Comparison of ENCODE assay signal across 24 mouse cellular contexts in genomic region chr13:6484418-6484817, GRCm38 (mm10).
A peak's percentile ranks its signal among the peaks of the same experiment; 100 is the strongest.
DNase-seq lines count a peak whose midpoint lies in the region; ATAC-seq and TF ChIP-seq lines count a peak whose summit lies in the region.
"Had no signal": no experiment of that assay in that cellular context is flagged by ENCODE, and none has a peak within 500 bp of the region (broad histone marks: within the 10 kb centered on the region; RNA-seq: fewer than 3 reads in every experiment).

No protein-coding gene starts in this region.

- TF ChIP-seq CTCF in left cerebral cortex, adult 2 months (IDR thresholded peaks at IDR 0.05), result no peak; the same call in 1 of the 2 replicates
- TF ChIP-seq CTCF in cortical plate, adult 2 months (IDR thresholded peaks at IDR 0.05; ENCODE audit: extremely low read depth, insufficient read depth, low read length), result no peak

- H3K27me3 ChIP-seq in forebrain, embryonic 14.5 days (replicated peaks; ENCODE audit: control insufficient read depth, insufficient read depth, low read length), result no peaks in the 10 kb centered on the region
- H3K27me3 ChIP-seq in forebrain, embryonic 15.5 days, result no peaks in the 10 kb centered on the region
- H3K27me3 ChIP-seq: CH12.LX; embryonic facial prominence, embryonic 13.5 days; forebrain, embryonic 13.5 days; hindbrain, embryonic 12.5 days; hindbrain, embryonic 15.5 days; Patski had no signal

- H3K4me2 ChIP-seq in forebrain, embryonic 14.5 days (ENCODE audit: low read length), result no peak overlapping the region
- no peak overlapping the region for H3K4me2 ChIP-seq in forebrain, embryonic 15.5 days (replicated peaks)
- H3K4me2 ChIP-seq: embryonic facial prominence, embryonic 13.5 days; forebrain, embryonic 13.5 days; heart, embryonic 11.5 days; hindbrain, embryonic 12.5 days; hindbrain, embryonic 15.5 days had no signal

- no peak for ATAC-seq in forebrain, embryonic 14.5 days
- no peak for ATAC-seq in forebrain, embryonic 15.5 days (replicated peaks)
- no peak for ATAC-seq in megakaryocyte, adult 5-6 weeks (ENCODE audit: poor library complexity, severe bottlenecking)
- ATAC-seq: forebrain, embryonic 13.5 days; intestine, postnatal 0 days; Patski had no signal

- H3K27ac ChIP-seq in forebrain, embryonic 14.5 days (ENCODE audit: low read depth, low read length), result no peak overlapping the region
- H3K27ac ChIP-seq in forebrain, embryonic 15.5 days (replicated peaks), result no peak overlapping the region
- H3K27ac ChIP-seq in left cerebral cortex, adult 2 months, result peak overlapping the region; percentile 74; the same call in 1 of the 2 replicates
- peak overlapping the region; percentile 21; the same call in 1 of the 2 replicates for H3K27ac ChIP-seq in cortical plate, adult 2 months (ENCODE audit: insufficient read depth, low read length)
- H3K27ac ChIP-seq: embryonic facial prominence, embryonic 13.5 days; forebrain, embryonic 10.5 days; forebrain, embryonic 13.5 days; hindbrain, embryonic 12.5 days; hindbrain, embryonic 15.5 days had no signal

- H3K4me1 ChIP-seq in forebrain, embryonic 14.5 days (ENCODE audit: control insufficient read depth, insufficient read depth, low read length), result no peaks in the 10 kb centered on the region
- no peaks in the 10 kb centered on the region for H3K4me1 ChIP-seq in forebrain, embryonic 15.5 days
- no peaks in the 10 kb centered on the region; the same call in 1 of the 2 replicates for H3K4me1 ChIP-seq in cortical plate, adult 2 months (ENCODE audit: control insufficient read depth, insufficient read depth, low read length)
- H3K4me1 ChIP-seq: forebrain, embryonic 10.5 days; forebrain, embryonic 13.5 days; hindbrain, embryonic 12.5 days; hindbrain, embryonic 15.5 days had no signal

- H3K36me3 ChIP-seq in forebrain, embryonic 14.5 days (ENCODE audit: control insufficient read depth, insufficient read depth, low read length), result no peaks in the 10 kb centered on the region
- no peaks in the 10 kb centered on the region for H3K36me3 ChIP-seq in forebrain, embryonic 15.5 days
- H3K36me3 ChIP-seq: embryonic facial prominence, embryonic 13.5 days; forebrain, embryonic 10.5 days; G1E; hindbrain, embryonic 12.5 days; hindbrain, embryonic 15.5 days had no signal

- no peak for TF ChIP-seq POLR2A in cortical plate, adult 2 months (IDR thresholded peaks at IDR 0.05; ENCODE audit: extremely low read depth, insufficient read depth, low read length)

- H3K9ac ChIP-seq in forebrain, embryonic 14.5 days (ENCODE audit: low read length), result no peak overlapping the region
- H3K9ac ChIP-seq in forebrain, embryonic 15.5 days (replicated peaks), result no peak overlapping the region
- H3K9ac ChIP-seq: embryonic facial prominence, embryonic 13.5 days; forebrain, embryonic 13.5 days; hindbrain, embryonic 12.5 days; hindbrain, embryonic 15.5 days had no signal

- H3K9me3 ChIP-seq in forebrain, embryonic 14.5 days (replicated peaks; ENCODE audit: control insufficient read depth, low read length), result no peaks in the 10 kb centered on the region
- no peaks in the 10 kb centered on the region for H3K9me3 ChIP-seq in forebrain, embryonic 15.5 days
- H3K9me3 ChIP-seq: embryonic facial prominence, embryonic 13.5 days; forebrain, embryonic 10.5 days; forebrain, embryonic 13.5 days; G1E; hindbrain, embryonic 12.5 days; hindbrain, embryonic 15.5 days had no signal

- no peak overlapping the region for H3K4me3 ChIP-seq in forebrain, embryonic 14.5 days (ENCODE audit: low read depth, low read length)
- H3K4me3 ChIP-seq in forebrain, embryonic 15.5 days, result no peak overlapping the region
- H3K4me3 ChIP-seq in left cerebral cortex, adult 2 months, result no peak overlapping the region
- H3K4me3 ChIP-seq in cortical plate, adult 2 months (ENCODE audit: insufficient read depth, low read length), result no peak overlapping the region
- H3K4me3 ChIP-seq: embryonic facial prominence, embryonic 13.5 days; forebrain, embryonic 10.5 days; forebrain, embryonic 13.5 days; hindbrain, embryonic 12.5 days; hindbrain, embryonic 15.5 days had no signal

- intact Hi-C loops in left cerebral cortex, adult 2 months (cut with DNase I), result no loop called here
- intact Hi-C loops in left cerebral cortex, postnatal 36 days (cut with DNase I), result no loop called here

- DNase-seq in forebrain, embryonic 14.5 days (ENCODE audit: low spot score), result peak; percentile 10
- no peak for DNase-seq in left cerebral cortex, adult 2 months (ENCODE audit: extremely low spot score in 1 of 2, low spot score in 2 of 2)
- no peak for DNase-seq in left cerebral cortex, postnatal 36 days (ENCODE audit: low spot score in 2 of 2)
- peak; percentile 73 for DNase-seq in brain, adult 2 months (ENCODE audit: low read depth, low spot score)
- DNase-seq: adrenal gland, postnatal 10 days; adrenal gland, postnatal 36 days; B cell, adult 2 months; cerebellum, adult 11-12 months; cerebellum, adult 9-10 months; cerebellum, postnatal 14 days; gastrocnemius, postnatal 14 days had no signal

Comparison
In these comparisons a context has a peak if more than half of its experiments do, and no peak if none do; other contexts are left out.
1. DNase-seq: peak in forebrain, embryonic 14.5 days (single experiment) and brain, adult 2 months (single experiment); none in left cerebral cortex, adult 2 months (0 of 2) and left cerebral cortex, postnatal 36 days (0 of 2).
2. H3K27ac ChIP-seq: peak in left cerebral cortex, adult 2 months (single experiment) and cortical plate, adult 2 months (single experiment); none in forebrain, embryonic 14.5 days (single experiment) and forebrain, embryonic 15.5 days (single experiment).